Mouse (Mus musculus) WW6 (cell line): ENCODE measurements around the gene Rapgef2.
"Not testable (repeated sequence)": the region's sequence is repeated elsewhere in the genome, so short reads cannot be mapped to it uniquely, and the experiment has no call there.

Experiments used
- DNase-seq: peaks from one replicate; pipeline ENCODE4 v3.0.0-alpha.2; 2013; ENCODE audit warnings: low read depth, low spot score

Gene Rapgef2

DNA sequence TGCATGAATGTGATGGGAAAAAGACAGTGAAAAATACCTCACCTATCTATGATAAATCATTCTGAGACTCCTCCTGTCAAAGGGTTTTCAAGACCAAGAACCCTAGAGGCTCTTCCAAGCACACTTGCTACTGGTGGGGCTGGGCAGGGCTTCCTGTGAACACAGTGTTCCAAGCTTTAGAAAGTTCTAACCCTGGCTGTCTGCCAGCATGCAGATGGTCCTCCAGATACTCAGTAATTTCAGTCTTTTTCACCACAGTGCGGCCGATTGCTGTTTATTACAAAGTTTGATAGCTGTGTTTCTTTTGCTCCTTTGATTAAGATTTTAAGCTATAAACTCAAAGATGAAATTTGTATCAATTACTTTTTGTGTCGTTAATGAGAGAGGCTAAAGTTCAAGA lies 83.1 kb downstream of the Rapgef2 start:
- DNase-seq = no peak

GRCm38 (mm10) chr3:79202275-79203153 lies 83.8 kb downstream of the Rapgef2 start:
- no peak for DNase-seq

GRCm38 (mm10) chr3:79196708-79197437 lies 89.4 kb downstream of the Rapgef2 start:
- no peak for DNase-seq

- DNase-seq = no peak
Observed at GRCm38 (mm10) chr3:79195280-79195679, 91.0 kb downstream of the Rapgef2 start.

DNA sequence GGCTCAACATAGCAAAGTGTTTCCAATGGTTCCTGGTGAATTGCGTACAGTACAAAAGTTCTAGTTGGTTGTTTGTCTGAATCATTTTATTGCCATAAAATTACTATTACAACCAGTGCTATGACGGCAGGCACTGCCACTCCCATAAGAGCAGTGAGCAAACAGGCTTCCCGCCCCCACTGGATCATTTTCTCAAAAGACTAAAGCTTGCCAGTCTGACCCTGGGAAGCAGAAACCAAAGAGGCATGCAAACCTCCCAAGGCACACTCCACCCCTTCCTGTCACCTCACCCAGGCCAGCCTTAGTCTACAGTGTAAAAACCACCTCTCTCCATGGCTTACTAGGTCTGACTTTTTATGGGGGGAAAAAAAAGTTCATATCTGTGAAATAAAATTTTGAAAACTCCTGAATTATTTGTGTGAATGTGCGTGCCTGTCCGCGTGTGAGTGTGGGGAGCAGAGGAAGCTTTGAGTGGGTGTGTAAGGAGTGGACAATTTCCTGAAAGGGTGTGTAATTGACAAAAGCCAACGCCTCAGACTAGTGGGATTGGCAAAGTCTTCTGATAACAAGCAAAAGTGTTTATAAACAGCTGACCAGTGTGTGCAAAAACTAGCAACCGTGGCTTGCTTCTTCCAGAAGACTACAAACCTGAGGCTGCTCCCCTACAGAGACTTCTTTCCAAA lies 92.1 kb downstream of the Rapgef2 start:
- no peak for DNase-seq

DNA sequence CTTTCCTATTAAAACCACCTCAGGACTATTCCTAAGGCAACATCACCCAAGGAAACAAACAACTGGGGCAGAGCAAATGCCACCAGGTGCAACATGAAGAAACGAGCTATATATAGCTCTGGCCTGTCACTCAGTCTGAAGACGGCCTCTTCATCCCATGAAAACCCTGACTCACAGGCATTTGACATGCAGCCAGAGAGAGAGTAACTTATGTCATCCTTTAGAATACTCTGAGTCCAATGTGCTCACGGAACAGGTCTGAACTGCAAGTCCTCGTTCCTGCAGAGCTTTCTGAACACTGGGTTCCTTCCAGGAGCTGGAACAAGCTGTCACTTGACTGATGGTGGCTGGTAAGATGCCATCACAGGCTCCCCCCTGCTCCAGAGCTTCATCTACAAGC lies 93.3 kb downstream of the Rapgef2 start:
- DNase-seq = no peak

DNA sequence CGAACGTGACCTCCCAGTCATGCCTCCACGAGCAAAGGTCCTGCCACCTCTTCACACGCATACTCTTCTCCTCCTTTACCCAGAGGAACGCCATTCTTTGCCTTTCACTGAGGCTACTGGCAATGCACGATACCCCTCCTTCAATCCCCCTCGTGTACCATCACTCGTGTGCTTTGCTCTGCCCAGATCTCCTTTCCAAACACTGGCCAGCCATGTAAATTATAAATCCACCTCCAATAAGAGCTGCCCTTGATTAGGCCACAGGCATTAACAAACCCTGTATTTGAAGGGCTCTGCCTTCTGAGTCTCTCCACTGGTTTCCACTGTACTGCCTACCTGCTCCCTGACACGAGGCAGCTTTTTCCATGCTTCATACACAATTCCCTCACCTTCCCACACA lies 94.3 kb downstream of the Rapgef2 start:
- no peak for DNase-seq

DNA sequence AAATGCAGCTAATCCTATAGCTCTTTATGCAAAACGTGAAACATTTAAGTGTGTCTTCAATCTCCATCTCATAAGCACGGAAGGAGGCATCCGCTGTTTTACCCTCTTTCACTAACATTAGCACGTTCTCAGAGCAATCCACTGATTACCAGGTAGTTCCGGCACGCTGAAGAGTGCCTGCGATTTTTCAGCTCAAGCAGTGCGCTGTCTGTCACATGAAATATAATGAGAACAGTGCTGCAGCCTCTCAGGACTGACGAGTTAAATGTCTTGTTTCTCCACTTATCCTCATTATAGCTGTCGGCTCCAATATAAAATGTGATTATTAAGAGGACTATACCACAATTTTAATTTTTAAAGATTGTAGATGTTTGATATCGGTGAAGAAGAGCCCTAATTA lies 94.8 kb downstream of the Rapgef2 start:
- no peak for DNase-seq

DNA sequence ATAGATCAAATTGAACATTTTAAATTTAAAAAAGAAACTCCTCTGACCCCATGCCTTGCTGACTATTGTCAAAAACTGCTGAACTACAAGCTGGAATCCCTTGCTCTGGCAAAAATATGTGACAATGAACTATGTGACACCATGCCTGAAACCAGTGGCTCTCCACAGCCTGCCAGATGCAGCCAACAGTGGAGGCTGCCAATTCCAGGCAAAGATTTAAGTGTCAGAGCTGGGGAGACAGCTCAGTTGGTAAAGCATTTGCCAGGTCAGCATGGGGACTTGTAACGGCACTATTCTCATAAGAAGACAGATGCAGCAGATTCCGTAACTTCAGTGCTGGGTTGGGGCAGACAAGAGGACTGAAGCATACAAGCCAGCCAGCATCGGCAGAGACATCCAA lies 95.9 kb downstream of the Rapgef2 start:
- DNase-seq = no peak

DNA sequence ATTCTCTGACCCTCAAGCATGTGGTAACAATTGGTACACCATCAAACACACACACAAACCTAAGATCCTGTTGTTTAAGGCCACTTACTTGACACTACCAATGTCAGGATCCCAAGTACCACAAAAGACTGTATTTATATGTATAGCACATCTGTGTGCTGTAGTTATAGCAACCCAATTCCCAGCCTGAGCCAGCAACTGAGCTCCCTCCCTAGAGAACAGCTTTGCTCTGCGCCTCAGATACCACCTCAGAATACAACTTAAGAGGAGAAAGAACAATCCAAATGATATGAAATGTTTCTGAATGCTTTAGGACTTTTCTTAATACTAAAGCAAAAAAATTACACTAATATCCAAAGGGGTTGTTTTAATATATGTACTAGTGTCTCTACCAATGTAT lies 98.4 kb downstream of the Rapgef2 start:
- no peak for DNase-seq

GRCm38 (mm10) chr3:79182290-79182689 lies 104.0 kb downstream of the Rapgef2 start:
- DNase-seq = no peak

- DNase-seq = no peak
Observed at GRCm38 (mm10) chr3:79181248-79181991, 104.9 kb downstream of the Rapgef2 start.

DNA sequence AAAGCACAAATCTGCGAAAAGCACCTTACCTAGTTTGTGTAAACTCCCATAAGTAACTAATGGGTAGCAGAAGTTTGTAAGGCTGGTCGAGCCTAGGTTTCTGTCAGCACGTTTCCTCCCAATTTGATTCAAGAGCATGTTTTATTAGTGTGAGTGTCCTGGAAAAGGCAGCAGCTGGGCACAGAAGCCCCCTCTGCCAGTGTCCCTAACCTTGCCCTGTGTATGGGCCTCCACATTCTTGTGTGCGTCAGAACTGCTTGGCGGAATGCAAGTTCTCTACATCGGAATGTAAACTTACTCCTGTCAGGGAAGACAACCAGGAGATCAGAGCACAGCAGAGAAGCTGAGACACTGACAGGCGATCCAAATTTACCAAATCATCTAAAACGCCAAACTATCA lies 106.2 kb downstream of the Rapgef2 start:
- DNase-seq = no peak

DNA sequence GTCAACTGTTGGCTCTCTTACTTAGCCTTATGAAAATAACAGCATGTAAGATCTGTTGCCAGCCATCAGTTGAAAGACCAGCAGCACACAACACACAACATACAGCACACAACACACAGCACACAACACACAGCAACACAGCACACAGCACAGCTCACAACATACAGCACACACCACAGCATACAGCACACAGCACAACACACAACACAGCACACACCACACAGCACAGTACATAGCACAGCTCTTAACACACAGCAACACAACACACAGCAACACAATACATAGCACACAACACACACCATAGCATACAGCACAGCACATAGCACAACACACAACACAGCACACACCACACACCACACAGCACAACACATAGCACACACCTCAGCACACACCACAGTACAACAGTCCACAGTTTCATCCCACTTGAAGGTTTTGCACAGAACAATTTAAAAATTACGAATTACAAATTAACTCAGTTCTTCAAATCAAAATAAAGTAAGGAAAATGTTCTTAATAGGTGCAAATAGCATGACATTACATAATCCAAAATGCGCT lies 106.7 kb downstream of the Rapgef2 start:
- DNase-seq = no peak

- no peak for DNase-seq
Observed at GRCm38 (mm10) chr3:79178708-79179107, 107.6 kb downstream of the Rapgef2 start.

GRCm38 (mm10) chr3:79178070-79178469 lies 108.2 kb downstream of the Rapgef2 start:
- DNase-seq = no peak

DNA sequence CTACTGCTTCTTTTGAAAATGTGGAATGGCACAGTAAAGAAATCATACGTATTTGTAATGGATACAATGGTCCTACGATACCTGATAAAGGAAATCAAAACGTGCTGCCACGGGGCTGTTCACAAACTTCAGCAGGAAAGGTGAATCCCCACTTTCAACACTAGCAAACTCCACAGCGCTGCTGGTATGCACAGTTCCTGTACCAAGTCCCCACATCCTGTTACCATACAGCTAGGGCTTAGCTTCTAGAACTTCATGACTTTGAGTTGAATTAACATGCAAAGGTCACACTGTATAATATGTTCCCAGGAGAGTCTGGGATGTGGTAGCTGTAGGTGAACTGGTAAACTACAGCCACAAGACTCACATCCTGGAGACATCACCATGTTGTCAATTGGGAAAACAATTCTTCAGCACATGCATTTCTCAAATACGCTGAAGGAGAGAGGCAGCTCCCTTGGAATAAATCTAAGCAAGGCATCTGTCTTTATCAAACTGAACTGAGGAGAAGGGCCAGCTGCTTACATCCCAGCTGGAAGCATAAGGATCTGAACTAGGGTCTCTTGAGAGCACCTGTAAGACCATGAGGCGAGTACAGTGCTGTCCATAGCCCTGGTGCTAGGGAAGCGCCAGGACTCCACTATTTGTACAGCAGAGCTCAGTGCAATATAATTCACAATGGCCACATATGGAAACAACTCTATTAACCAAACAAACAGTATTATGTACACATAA lies 109.0 kb downstream of the Rapgef2 start:
- no peak for DNase-seq

DNA sequence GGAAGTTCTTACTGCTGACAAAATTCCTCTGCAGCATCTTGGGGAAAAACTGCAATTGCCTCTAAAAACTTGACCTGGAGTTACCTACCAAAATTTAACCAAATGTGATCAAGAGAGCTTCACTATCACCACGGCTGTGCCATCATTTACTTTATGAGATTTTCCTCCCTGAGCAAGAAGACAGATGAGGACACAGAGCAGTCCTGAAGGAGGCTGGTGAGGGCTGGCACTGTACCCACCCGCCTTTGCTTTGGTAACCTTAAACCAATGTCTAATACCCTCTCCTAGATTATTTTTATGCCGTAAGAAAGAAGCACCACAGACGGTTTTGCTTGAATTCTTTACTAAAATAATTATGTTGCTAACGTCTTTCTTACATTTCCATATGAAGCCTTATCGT lies 112.1 kb downstream of the Rapgef2 start:
- DNase-seq = no peak

GRCm38 (mm10) chr3:79173291-79173690 lies 113.0 kb downstream of the Rapgef2 start:
- DNase-seq = no peak

- DNase-seq = not testable (repeated sequence)
Observed at GRCm38 (mm10) chr3:79171146-79171545, 115.2 kb downstream of the Rapgef2 start.
